Mouse (Mus musculus): ENCODE measurements around the gene Ralgapa2. TPM values are rescaled to one million over a fixed set of nuclear protein-coding genes. Genes with fewer than 3 reads are reported as not detected.

Gene Ralgapa2
- polyA plus RNA-seq, 1 experiment, result 3.9 TPM

GRCm38 (mm10) chr2:146502578-146503311 is 9.4 kb downstream of the Ralgapa2 start:
- TF ChIP-seq CTCF (IDR thresholded peaks at IDR 0.05; ENCODE audit: borderline replicate concordance, insufficient read depth, low read length) (no peak), POLR2A (IDR thresholded peaks at IDR 0.05; ENCODE audit: low read depth, low read length) (no peak)
- no peak overlapping the region for H3K4me3 ChIP-seq (ENCODE audit: insufficient read depth, low read length)
- peaks cover 2% of the 10 kb centered on the region; the same call in 1 of the 2 replicates for H3K4me1 ChIP-seq (ENCODE audit: control insufficient read depth, insufficient read depth, low read length)
- H3K27ac ChIP-seq (ENCODE audit: insufficient read depth, low read length), result no peak overlapping the region

GRCm38 (mm10) chr2:146500067-146500466 is 12.1 kb downstream of the Ralgapa2 start:
- H3K4me1 ChIP-seq (ENCODE audit: control insufficient read depth, insufficient read depth, low read length), result peaks cover 5% of the 10 kb centered on the region; the same call in 1 of the 2 replicates
- no peak overlapping the region for H3K4me3 ChIP-seq (ENCODE audit: insufficient read depth, low read length)
- TF ChIP-seq CTCF (IDR thresholded peaks at IDR 0.05; ENCODE audit: borderline replicate concordance, insufficient read depth, low read length), result no peak
- no peak for TF ChIP-seq POLR2A (IDR thresholded peaks at IDR 0.05; ENCODE audit: low read depth, low read length)
- H3K27ac ChIP-seq (ENCODE audit: insufficient read depth, low read length), result no peak overlapping the region

- Histone ChIP-seq H3K4me1 (ENCODE audit: control insufficient read depth, insufficient read depth, low read length) (peaks cover 5% of the 10 kb centered on the region; the same call in 1 of the 2 replicates), H3K27ac (ENCODE audit: insufficient read depth, low read length) (no peak overlapping the region), H3K4me3 (ENCODE audit: insufficient read depth, low read length) (no peak overlapping the region)
- TF ChIP-seq POLR2A (IDR thresholded peaks at IDR 0.05; ENCODE audit: low read depth, low read length) (no peak), CTCF (IDR thresholded peaks at IDR 0.05; ENCODE audit: borderline replicate concordance, insufficient read depth, low read length) (no peak)
Observed at GRCm38 (mm10) chr2:146499111-146499510, 13.0 kb downstream of the Ralgapa2 start.

GRCm38 (mm10) chr2:146498298-146498697 is 13.8 kb downstream of the Ralgapa2 start:
- no peak overlapping the region for H3K4me3 ChIP-seq (ENCODE audit: insufficient read depth, low read length)
- no peak for TF ChIP-seq CTCF (IDR thresholded peaks at IDR 0.05; ENCODE audit: borderline replicate concordance, insufficient read depth, low read length)
- TF ChIP-seq POLR2A (IDR thresholded peaks at IDR 0.05; ENCODE audit: low read depth, low read length), result no peak

GRCm38 (mm10) chr2:146496995-146497394 is 15.1 kb downstream of the Ralgapa2 start:
- TF ChIP-seq POLR2A (IDR thresholded peaks at IDR 0.05; ENCODE audit: low read depth, low read length) (no peak), CTCF (IDR thresholded peaks at IDR 0.05; ENCODE audit: borderline replicate concordance, insufficient read depth, low read length) (no peak)
- peaks cover 5% of the 10 kb centered on the region; the same call in 1 of the 2 replicates for H3K4me1 ChIP-seq (ENCODE audit: control insufficient read depth, insufficient read depth, low read length)

More at GRCm38 (mm10) chr2:146498298-146498697, 13.8 kb downstream of the Ralgapa2 start:
- peaks cover 5% of the 10 kb centered on the region; the same call in 1 of the 2 replicates for H3K4me1 ChIP-seq (ENCODE audit: control insufficient read depth, insufficient read depth, low read length)
- H3K27ac ChIP-seq (ENCODE audit: insufficient read depth, low read length), result no peak overlapping the region

GRCm38 (mm10) chr2:146495781-146496180 is 16.4 kb downstream of the Ralgapa2 start:
- TF ChIP-seq CTCF (IDR thresholded peaks at IDR 0.05; ENCODE audit: borderline replicate concordance, insufficient read depth, low read length) (no peak), POLR2A (IDR thresholded peaks at IDR 0.05; ENCODE audit: low read depth, low read length) (no peak)
- Histone ChIP-seq H3K4me1 (ENCODE audit: control insufficient read depth, insufficient read depth, low read length) (peaks cover 5% of the 10 kb centered on the region; the same call in 1 of the 2 replicates), H3K27ac (ENCODE audit: insufficient read depth, low read length) (no peak overlapping the region), H3K4me3 (ENCODE audit: insufficient read depth, low read length) (no peak overlapping the region)

More at GRCm38 (mm10) chr2:146496995-146497394, 15.1 kb downstream of the Ralgapa2 start:
- no peak overlapping the region for H3K4me3 ChIP-seq (ENCODE audit: insufficient read depth, low read length)
- no peak overlapping the region for H3K27ac ChIP-seq (ENCODE audit: insufficient read depth, low read length)

- Histone ChIP-seq H3K4me3 (ENCODE audit: insufficient read depth, low read length) (no peak overlapping the region), H3K4me1 (ENCODE audit: control insufficient read depth, insufficient read depth, low read length) (peaks cover 5% of the 10 kb centered on the region; the same call in 1 of the 2 replicates), H3K27ac (ENCODE audit: insufficient read depth, low read length) (no peak overlapping the region)
- TF ChIP-seq CTCF (IDR thresholded peaks at IDR 0.05; ENCODE audit: borderline replicate concordance, insufficient read depth, low read length), result no peak
- TF ChIP-seq POLR2A (IDR thresholded peaks at IDR 0.05; ENCODE audit: low read depth, low read length), result no peak
Observed at GRCm38 (mm10) chr2:146493354-146493946, 18.7 kb downstream of the Ralgapa2 start.

- H3K4me3 ChIP-seq (ENCODE audit: insufficient read depth, low read length), result no peak overlapping the region
- H3K4me1 ChIP-seq (ENCODE audit: control insufficient read depth, insufficient read depth, low read length), result peaks cover 3% of the 10 kb centered on the region; the same call in 1 of the 2 replicates
- no peak overlapping the region for H3K27ac ChIP-seq (ENCODE audit: insufficient read depth, low read length)
- TF ChIP-seq POLR2A (IDR thresholded peaks at IDR 0.05; ENCODE audit: low read depth, low read length) (no peak), CTCF (IDR thresholded peaks at IDR 0.05; ENCODE audit: borderline replicate concordance, insufficient read depth, low read length) (no peak)
Observed at GRCm38 (mm10) chr2:146491830-146492610, 20.1 kb downstream of the Ralgapa2 start.

GRCm38 (mm10) chr2:146490926-146491325 is 21.2 kb downstream of the Ralgapa2 start:
- Histone ChIP-seq H3K4me1 (ENCODE audit: control insufficient read depth, insufficient read depth, low read length) (peaks cover 3% of the 10 kb centered on the region; the same call in 1 of the 2 replicates), H3K4me3 (ENCODE audit: insufficient read depth, low read length) (no peak overlapping the region), H3K27ac (ENCODE audit: insufficient read depth, low read length) (no peak overlapping the region)
- TF ChIP-seq POLR2A (IDR thresholded peaks at IDR 0.05; ENCODE audit: low read depth, low read length) (no peak), CTCF (IDR thresholded peaks at IDR 0.05; ENCODE audit: borderline replicate concordance, insufficient read depth, low read length) (no peak)
